Mouse (Mus musculus): ENCODE measurements around the gene Ift81. TPM values are rescaled to one million over a fixed set of nuclear protein-coding genes. Genes with fewer than 3 reads are reported as not detected.

Gene Ift81
- total and polyA plus RNA-seq, 2 experiments from 2014 or later: 43.8 to 51.6 TPM

DNA sequence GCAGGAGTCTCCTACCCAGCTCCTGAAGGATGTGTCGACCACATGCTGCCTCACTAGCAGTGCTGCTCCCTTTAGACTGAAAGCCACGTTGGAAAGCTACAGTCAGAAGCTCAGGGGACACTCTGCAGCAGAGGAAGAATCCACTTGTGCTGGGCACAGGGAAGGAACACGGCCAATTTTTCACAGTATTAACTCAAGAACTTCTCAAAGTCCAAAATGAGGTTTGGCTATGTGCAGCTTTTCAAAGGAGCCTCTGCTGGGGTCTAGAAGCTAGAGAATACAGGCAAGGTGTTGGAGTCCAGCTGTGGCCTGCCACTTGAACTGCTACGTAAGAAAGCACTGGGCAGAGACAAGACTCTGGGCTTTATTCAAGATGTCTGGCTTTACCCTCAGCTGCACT, 24.4 kb downstream of the Ift81 start:
- no peak overlapping the region for H3K27ac ChIP-seq (ENCODE audit: low read depth)
- 78% methylated on average over 4 of the region's 4 CpGs for WGBS
- no peaks in the 10 kb centered on the region for H3K27me3 ChIP-seq (ENCODE audit: control insufficient read depth, insufficient read depth, low read length)
- H3K4me1 ChIP-seq (ENCODE audit: control insufficient read depth, insufficient read depth): no peaks in the 10 kb centered on the region
- ATAC-seq (ENCODE audit: insufficient read depth, low read depth) (no peak), DNase-seq (ENCODE audit: low spot score) (no peak)
- no peaks in the 10 kb centered on the region for H3K9me3 ChIP-seq (replicated peaks; ENCODE audit: control insufficient read depth, low read length)
- H3K4me2 ChIP-seq (ENCODE audit: low read depth, low read length): no peak overlapping the region
- H3K36me3 ChIP-seq (replicated peaks; ENCODE audit: control insufficient read depth, insufficient read depth, low read length): peaks cover 28% of the 10 kb centered on the region
- H3K9ac ChIP-seq (replicated peaks; ENCODE audit: low read depth, low read length): no peak overlapping the region
- TF ChIP-seq EP300 (IDR thresholded peaks at IDR 0.05; ENCODE audit: low read depth) (no peak), CTCF (IDR thresholded peaks at IDR 0.05; ENCODE audit: low read depth) (no peak)
- H3K4me3 ChIP-seq (ENCODE audit: low read depth, low read length): no peak overlapping the region

DNA sequence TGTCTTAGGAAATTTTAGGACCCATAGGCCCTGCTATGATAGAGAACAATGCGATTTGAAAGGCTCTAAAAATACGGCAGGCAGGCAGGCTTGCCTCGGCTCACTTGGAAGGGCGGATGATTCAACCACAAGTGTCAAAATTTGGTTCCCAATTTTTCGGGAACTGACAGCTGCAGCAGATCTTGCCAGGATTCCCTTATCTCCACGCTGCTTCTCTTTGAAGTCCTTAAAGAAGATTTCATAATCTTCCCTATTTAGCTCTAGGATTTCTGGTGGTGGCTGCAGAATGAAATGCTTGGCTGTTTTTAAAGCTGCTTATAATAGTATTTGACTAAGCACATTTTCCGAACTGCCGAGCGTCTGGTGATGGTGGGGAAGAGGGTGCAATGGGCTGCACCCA, 28.8 kb downstream of the Ift81 start:
- 49% methylated on average over 9 of the region's 9 CpGs for WGBS
- Histone ChIP-seq H3K9ac (replicated peaks; ENCODE audit: low read depth, low read length) (no peak overlapping the region), H3K4me2 (ENCODE audit: low read depth, low read length) (no peak overlapping the region), H3K4me3 (ENCODE audit: low read depth, low read length) (no peak overlapping the region), H3K36me3 (replicated peaks; ENCODE audit: control insufficient read depth, insufficient read depth, low read length) (peaks cover 20% of the 10 kb centered on the region), H3K27ac (ENCODE audit: low read depth) (no peak overlapping the region), H3K9me3 (replicated peaks; ENCODE audit: control insufficient read depth, low read length) (no peaks in the 10 kb centered on the region), H3K27me3 (ENCODE audit: control insufficient read depth, insufficient read depth, low read length) (no peaks in the 10 kb centered on the region), H3K4me1 (ENCODE audit: control insufficient read depth, insufficient read depth) (no peaks in the 10 kb centered on the region)
- no peak for TF ChIP-seq EP300 (IDR thresholded peaks at IDR 0.05; ENCODE audit: low read depth)
- TF ChIP-seq CTCF (IDR thresholded peaks at IDR 0.05; ENCODE audit: low read depth): no peak
- no peak for DNase-seq (ENCODE audit: low spot score)
- ATAC-seq (ENCODE audit: insufficient read depth, low read depth): no peak

DNA sequence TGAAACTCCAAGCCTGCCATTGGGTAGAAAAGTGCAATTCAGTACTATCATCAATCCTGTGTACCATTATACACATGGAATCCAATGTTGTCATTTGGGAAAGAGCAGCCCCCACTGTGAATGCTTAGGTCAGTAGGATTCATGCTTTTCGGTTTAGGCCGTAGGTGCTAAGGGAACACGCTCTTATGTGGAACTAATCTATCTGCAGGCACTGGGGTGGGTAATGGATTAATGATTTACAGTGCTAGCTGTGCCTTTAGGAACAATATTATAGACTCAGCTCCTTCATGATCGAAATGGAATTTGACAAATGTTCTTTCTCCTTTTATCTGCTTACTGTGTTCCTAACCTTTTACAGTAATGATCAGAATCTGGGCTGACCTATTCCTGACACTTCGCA, 30.2 kb downstream of the Ift81 start:
- Histone ChIP-seq H3K36me3 (replicated peaks; ENCODE audit: control insufficient read depth, insufficient read depth, low read length) (peaks cover 22% of the 10 kb centered on the region), H3K9ac (replicated peaks; ENCODE audit: low read depth, low read length) (no peak overlapping the region), H3K27ac (ENCODE audit: low read depth) (no peak overlapping the region), H3K4me2 (ENCODE audit: low read depth, low read length) (no peak overlapping the region), H3K4me1 (ENCODE audit: control insufficient read depth, insufficient read depth) (no peaks in the 10 kb centered on the region), H3K4me3 (ENCODE audit: low read depth, low read length) (no peak overlapping the region), H3K27me3 (ENCODE audit: control insufficient read depth, insufficient read depth, low read length) (no peaks in the 10 kb centered on the region), H3K9me3 (replicated peaks; ENCODE audit: control insufficient read depth, low read length) (no peaks in the 10 kb centered on the region)
- no peak for TF ChIP-seq CTCF (IDR thresholded peaks at IDR 0.05; ENCODE audit: low read depth)
- TF ChIP-seq EP300 (IDR thresholded peaks at IDR 0.05; ENCODE audit: low read depth): no peak
- no peak for ATAC-seq (ENCODE audit: insufficient read depth, low read depth)
- WGBS: 87% methylated on average over 5 of the region's 5 CpGs
- no peak for DNase-seq (ENCODE audit: low spot score)

DNA sequence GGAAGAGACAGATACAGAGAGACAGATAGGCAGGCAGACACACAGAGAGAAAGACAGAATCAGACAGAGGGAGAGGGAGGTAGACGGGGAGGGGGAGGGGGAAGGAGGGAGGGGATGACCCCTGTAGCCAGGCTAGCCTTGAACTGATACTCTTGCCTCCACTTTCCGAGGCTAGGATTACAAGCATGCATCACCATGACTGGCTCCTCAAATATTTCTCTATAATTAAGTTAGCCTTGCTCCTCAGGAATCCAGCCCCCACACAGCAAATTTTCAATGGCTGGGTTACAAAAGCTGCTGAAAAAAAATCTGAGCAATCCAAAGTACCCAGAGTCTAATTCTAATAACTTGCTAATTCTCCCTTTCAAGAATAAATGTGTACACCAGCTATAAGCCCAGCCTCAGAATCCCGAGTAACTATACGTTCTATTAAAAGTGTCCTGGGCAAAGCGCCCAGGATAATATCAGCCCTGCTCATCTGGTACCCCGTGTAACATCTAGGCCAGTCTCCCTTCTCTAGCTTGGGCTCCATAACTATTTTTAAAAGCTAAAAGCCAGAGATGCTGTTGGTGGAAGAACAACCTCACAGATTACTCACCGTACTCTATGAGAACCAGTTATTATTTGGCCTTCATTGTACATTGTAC, 37.5 kb downstream of the Ift81 start:
- peaks cover 4% of the 10 kb centered on the region; the same call in 1 of the 2 replicates for H3K4me1 ChIP-seq (ENCODE audit: control insufficient read depth, insufficient read depth)
- TF ChIP-seq EP300 (IDR thresholded peaks at IDR 0.05; ENCODE audit: low read depth) (no peak), CTCF (IDR thresholded peaks at IDR 0.05; ENCODE audit: low read depth) (no peak)
- WGBS: 21% methylated on average over 7 of the region's 7 CpGs
- H3K36me3 ChIP-seq (replicated peaks; ENCODE audit: control insufficient read depth, insufficient read depth, low read length): peaks cover 25% of the 10 kb centered on the region
- H3K4me3 ChIP-seq (ENCODE audit: low read depth, low read length): no peak overlapping the region
- no peaks in the 10 kb centered on the region for H3K27me3 ChIP-seq (ENCODE audit: control insufficient read depth, insufficient read depth, low read length)
- H3K9me3 ChIP-seq (replicated peaks; ENCODE audit: control insufficient read depth, low read length): no peaks in the 10 kb centered on the region
- peak overlapping the region; percentile 79 for H3K27ac ChIP-seq (ENCODE audit: low read depth)
- no peak overlapping the region for H3K9ac ChIP-seq (replicated peaks; ENCODE audit: low read depth, low read length)
- H3K4me2 ChIP-seq (ENCODE audit: low read depth, low read length): no peak overlapping the region
- ATAC-seq (ENCODE audit: insufficient read depth, low read depth) (peak; percentile 60; the same call in 1 of the 2 replicates), DNase-seq (ENCODE audit: low spot score) (peak; percentile 23)

DNA sequence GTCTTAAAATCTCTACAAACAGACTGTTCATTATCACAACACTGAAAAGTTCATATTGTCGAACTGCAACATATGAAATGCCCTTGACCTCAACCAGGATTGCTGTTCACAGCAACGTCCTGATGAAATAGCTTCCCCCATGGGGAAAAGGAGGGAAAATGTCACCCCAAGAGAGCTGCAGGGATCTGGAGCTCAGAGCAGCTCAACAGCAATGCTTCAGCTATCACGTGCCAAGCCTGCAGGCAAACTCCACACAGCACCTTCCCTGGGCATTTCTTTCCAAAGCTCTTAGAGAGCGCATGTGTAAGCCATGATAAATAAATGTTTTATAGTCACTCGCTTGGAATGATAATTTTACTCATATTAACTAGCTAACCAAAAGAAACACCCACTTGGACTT, 42.3 kb downstream of the Ift81 start:
- H3K9ac ChIP-seq (replicated peaks; ENCODE audit: low read depth, low read length): no peak overlapping the region
- no peaks in the 10 kb centered on the region; the same call in 1 of the 2 replicates for H3K4me1 ChIP-seq (ENCODE audit: control insufficient read depth, insufficient read depth)
- no peak for TF ChIP-seq CTCF (IDR thresholded peaks at IDR 0.05; ENCODE audit: low read depth)
- TF ChIP-seq EP300 (IDR thresholded peaks at IDR 0.05; ENCODE audit: low read depth): no peak
- WGBS: 38% methylated on average over 5 of the region's 5 CpGs
- peak; percentile 64; the same call in 1 of the 2 replicates for ATAC-seq (ENCODE audit: insufficient read depth, low read depth)
- no peak overlapping the region for H3K4me3 ChIP-seq (ENCODE audit: low read depth, low read length)
- peak overlapping the region; percentile 49 for H3K27ac ChIP-seq (ENCODE audit: low read depth)
- H3K4me2 ChIP-seq (ENCODE audit: low read depth, low read length): no peak overlapping the region
- peak; percentile 42 for DNase-seq (ENCODE audit: low spot score)
- H3K9me3 ChIP-seq (replicated peaks; ENCODE audit: control insufficient read depth, low read length): no peaks in the 10 kb centered on the region
- no peaks in the 10 kb centered on the region for H3K27me3 ChIP-seq (ENCODE audit: control insufficient read depth, insufficient read depth, low read length)
- H3K36me3 ChIP-seq (replicated peaks; ENCODE audit: control insufficient read depth, insufficient read depth, low read length): no peaks in the 10 kb centered on the region

DNA sequence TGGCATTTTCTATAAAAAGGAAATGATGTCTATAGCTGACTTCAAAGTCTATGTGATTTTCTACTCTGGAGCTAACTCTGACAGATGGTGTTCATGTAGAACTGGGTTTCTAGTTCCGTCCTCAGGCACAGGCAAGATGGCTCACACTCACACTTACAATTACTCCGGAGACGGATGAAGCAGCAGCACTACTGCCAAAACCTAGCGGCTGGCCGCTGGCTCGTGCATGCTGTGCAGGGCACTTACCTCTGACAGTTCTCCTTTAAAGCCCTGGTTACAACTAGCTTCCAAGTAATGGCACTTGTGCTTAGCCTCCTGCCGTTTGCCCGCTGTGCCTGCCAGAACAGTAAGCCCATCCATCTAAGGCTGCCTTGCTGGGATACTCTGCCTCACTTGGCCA, 47.7 kb downstream of the Ift81 start:
- Histone ChIP-seq H3K4me3 (ENCODE audit: low read depth, low read length) (no peak overlapping the region), H3K9me3 (replicated peaks; ENCODE audit: control insufficient read depth, low read length) (no peaks in the 10 kb centered on the region), H3K4me1 (ENCODE audit: control insufficient read depth, insufficient read depth) (peaks cover under 1% of the 10 kb centered on the region; the same call in 1 of the 2 replicates), H3K36me3 (replicated peaks; ENCODE audit: control insufficient read depth, insufficient read depth, low read length) (peaks cover 25% of the 10 kb centered on the region), H3K27me3 (ENCODE audit: control insufficient read depth, insufficient read depth, low read length) (no peaks in the 10 kb centered on the region), H3K27ac (ENCODE audit: low read depth) (peak overlapping the region; percentile 65), H3K4me2 (ENCODE audit: low read depth, low read length) (no peak overlapping the region), H3K9ac (replicated peaks; ENCODE audit: low read depth, low read length) (no peak overlapping the region; the same call in 1 of the 2 replicates)
- DNase-seq (ENCODE audit: low spot score) (peak; percentile 55), ATAC-seq (ENCODE audit: insufficient read depth, low read depth) (peak; percentile 75)
- 44% methylated on average over 8 of the region's 8 CpGs for WGBS
- TF ChIP-seq CTCF (IDR thresholded peaks at IDR 0.05; ENCODE audit: low read depth): no peak
- no peak for TF ChIP-seq EP300 (IDR thresholded peaks at IDR 0.05; ENCODE audit: low read depth)

Data from heart, postnatal 0 days (tissue).